Mouse (Mus musculus) limb, embryonic 10.5 days (tissue): ENCODE results near the gene Asb17. TPM values are rescaled to one million over a fixed set of nuclear protein-coding genes. Genes with fewer than 3 reads are reported as not detected.

ENCODE experiments used
- polyA plus RNA-seq: library from polyadenylated mRNA; unstranded; fragments of >200 nt; fragmentation: Nextera tagmentation; extraction: Ambion mirVana; gene quantifications from 2 replicates; pipeline ENCODE4 v1.2.1, GENCODE M21; 2016

Gene Asb17
- polyA plus RNA-seq, 1 experiment from 2014 or later: 0.31 TPM

Other genes starting within 250 kb of the Asb17 start
- gene St6galnac3, start 119.0 kb upstream of the Asb17 start, polyA plus RNA-seq: 53.3 and 53.6 TPM in 2 replicates
- 0.05 and 0.06 TPM in 2 replicates for gene Msh4, start 61.9 kb downstream of the Asb17 start, polyA plus RNA-seq
- gene Rabggtb, start 68.8 kb downstream of the Asb17 start, polyA plus RNA-seq: 47.2 and 50.7 TPM in 2 replicates
- gene Acadm, start 100.4 kb downstream of the Asb17 start, polyA plus RNA-seq: 30.7 and 35.3 TPM in 2 replicates
- gene Slc44a5, start 129.2 kb downstream of the Asb17 start, polyA plus RNA-seq: 0.08 and 0.09 TPM in 2 replicates